Mouse (Mus musculus) retina, postnatal 1 day (tissue): ENCODE results near the gene Fgfr2.

Source experiments
- DNase-seq: peaks from one replicate; pipeline ENCODE4 v3.0.0-alpha.2; 2012

Gene Fgfr2

GRCm38 (mm10) chr7:132930850-132931559 is 192.1 kb downstream of the Fgfr2 start, which contains the start of gene Zranb1:
TSS of gene Zranb1 (plus strand) at chr7:132931142.
- peak; percentile 99 for DNase-seq

- DNase-seq, result no peak
Measured at GRCm38 (mm10) chr7:132930055-132930454, 193.1 kb downstream of the Fgfr2 start.

GRCm38 (mm10) chr7:132927201-132927600 is 195.9 kb downstream of the Fgfr2 start:
- DNase-seq, result no peak

DNA sequence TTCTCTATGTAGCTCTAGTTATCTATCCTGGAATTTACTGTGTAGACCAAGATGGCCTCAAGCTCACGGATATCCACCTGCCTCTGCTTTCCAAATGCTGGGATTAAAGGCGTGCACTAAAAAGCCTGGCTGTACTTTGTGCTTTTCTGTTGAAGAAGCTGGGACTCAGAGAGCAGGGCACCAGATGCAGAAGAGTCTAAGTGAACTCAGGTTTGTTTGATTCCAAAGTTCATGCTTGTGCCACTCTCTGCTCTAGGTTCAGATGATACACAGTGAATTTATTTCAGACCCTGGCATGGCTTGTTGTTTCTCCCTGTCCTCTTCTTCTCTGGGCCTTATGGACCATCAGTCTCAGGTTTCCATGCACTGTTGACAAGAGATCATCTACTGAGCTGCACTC is 197.9 kb downstream of the Fgfr2 start:
- DNase-seq, result no peak

- DNase-seq, result peak; percentile 92
Measured at GRCm38 (mm10) chr7:132921971-132922370, 201.2 kb downstream of the Fgfr2 start.

DNA sequence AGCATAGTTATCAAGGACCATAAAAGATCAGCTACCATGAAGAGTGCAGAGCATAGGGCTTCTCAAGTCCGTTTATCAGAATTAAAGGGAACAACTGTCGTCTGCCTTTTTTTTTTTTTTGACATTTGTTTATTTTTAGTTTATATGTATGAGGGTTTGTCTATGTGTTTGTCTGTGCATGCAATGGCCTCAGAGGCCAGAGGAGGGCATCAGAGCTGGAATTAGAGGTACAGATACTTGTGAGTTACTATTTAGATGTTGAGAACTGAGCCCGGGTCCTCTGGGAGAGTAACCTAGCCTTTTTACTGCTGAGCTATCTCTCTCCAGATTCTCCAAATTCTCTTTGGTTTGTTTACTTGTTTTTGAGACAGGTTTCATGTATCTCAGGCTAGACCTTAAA is 219.4 kb downstream of the Fgfr2 start:
- DNase-seq, result no peak

DNA sequence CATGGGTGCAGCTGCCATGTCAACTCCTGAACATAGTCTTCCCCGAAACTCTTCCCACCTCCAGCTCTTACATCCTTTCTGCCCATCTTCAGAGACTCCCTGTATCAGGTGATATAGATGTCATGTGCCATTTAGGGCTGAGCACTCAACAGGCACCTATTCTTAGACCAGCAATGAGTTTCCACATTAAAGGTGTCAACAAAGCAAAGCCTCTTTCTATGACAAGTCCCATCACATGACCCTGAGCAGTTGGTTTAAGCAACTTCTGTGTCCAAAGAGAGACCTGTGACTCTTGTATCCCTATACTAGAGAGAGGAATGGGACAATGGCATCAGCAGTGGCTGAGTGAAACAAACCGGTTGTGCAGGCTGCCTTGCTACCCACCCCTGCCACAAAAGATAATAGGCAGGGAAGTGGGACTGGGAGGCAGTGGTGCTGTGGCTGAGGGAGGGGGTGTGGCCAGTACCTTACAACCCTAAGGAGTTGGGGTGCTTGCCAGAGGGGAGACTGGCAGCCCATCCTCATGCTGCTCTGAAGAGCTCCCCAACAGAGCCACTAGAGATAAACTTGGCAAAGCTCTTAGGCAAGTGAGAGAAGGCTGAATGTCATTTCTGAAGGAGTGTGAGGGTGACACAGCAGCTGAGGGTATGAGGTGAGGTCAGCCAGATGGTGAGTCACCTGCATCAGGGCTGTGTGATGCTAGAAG is 222.2 kb downstream of the Fgfr2 start:
- DNase-seq, result no peak

DNA sequence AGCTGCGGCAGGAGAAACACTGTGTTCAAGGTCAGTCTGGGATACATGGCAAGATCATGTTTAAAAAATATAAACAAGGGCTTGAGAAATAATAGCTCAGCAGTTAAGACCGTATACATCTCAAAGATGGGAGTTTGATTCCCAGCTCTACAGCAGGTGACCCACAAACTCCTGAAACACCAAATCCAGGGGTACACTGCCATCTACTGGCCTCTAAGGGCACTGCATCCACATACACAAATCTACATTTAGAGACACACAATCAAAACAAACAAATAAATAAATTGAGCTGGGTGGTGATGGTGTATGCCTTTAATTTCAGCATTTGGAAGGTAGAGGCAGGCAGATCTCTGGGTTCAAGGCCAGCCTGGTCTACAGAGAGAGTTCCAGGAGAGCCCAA is 224.9 kb downstream of the Fgfr2 start:
- peak; percentile 31 for DNase-seq

GRCm38 (mm10) chr7:132897258-132897657 is 225.9 kb downstream of the Fgfr2 start:
- no peak for DNase-seq

- DNase-seq, result no peak
Measured at GRCm38 (mm10) chr7:132896206-132896815, 226.8 kb downstream of the Fgfr2 start.

DNA sequence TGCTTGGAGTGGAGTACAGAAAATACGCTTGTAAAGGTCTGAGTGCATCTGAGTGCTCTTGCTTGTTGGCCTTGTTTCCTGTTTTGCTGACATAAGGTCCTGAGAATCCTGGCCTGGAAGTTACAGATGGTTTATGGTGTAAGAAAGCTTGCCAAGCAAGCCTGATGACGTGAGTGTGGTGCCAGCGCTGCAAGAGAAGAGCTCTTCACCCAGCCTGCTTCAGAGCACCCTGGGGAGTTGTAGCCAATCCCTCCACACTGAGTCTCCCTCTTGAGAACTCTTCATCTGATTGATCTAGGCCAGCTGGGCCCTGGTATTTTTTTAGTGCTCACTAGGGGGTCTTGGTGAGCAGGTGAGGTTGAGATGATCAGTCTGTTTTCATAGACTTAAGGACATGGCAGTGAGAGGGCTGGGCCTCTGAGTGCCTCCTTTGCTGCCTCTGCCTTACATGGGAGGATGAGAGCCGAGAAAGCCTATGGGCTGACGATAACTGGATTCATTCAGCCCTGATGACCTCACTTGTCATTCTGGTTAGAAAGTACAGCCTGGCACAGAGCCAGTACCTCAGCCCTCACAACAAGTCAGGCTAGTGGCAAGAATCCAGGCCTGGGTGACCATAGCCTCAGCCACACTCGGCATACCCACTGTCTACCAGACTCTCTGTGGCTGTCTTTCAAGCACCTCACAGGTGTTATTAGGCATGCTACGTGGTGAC is 228.2 kb downstream of the Fgfr2 start:
- DNase-seq, result peak; percentile 54

- no peak for DNase-seq
Measured at GRCm38 (mm10) chr7:132893336-132893735, 229.8 kb downstream of the Fgfr2 start.

GRCm38 (mm10) chr7:132892806-132893205 is 230.3 kb downstream of the Fgfr2 start:
- no peak for DNase-seq

- DNase-seq, result no peak
Measured at GRCm38 (mm10) chr7:132892311-132892661, 230.9 kb downstream of the Fgfr2 start.

DNA sequence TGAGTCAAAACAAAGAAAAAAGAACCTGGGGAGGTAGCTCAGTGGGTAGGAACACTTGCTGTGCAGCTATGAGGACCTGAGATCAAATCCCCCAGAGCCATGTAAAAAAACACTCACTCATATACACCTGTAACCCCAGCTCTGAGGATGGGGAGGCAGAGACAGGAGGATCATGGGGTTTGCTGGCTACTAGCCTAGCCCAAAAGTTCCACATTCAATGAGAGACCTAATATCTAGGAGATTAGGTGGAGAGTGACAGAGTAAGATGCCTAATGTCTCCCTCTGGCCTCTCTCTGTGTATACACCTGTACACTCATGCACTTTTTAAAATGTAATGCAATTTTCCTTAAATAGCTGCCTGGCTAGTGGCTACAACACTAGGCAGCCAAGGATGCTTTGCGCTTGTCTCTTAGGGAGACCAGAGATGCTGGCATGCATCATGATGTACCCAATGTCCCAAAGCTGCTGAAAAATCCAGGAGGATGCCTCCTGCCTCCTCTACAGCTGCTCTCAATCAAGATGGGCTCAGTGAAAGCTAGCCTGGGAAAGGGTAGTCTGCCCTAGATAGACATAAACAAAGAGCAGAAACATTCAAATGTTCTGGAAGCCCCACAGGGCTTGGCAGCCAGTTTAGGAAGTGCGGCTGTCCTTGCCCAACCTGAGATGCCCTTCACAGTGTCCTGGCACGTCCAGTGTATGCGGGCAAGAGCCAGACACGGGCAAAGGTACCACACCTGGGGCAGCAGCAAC is 231.4 kb downstream of the Fgfr2 start:
- no peak for DNase-seq

DNA sequence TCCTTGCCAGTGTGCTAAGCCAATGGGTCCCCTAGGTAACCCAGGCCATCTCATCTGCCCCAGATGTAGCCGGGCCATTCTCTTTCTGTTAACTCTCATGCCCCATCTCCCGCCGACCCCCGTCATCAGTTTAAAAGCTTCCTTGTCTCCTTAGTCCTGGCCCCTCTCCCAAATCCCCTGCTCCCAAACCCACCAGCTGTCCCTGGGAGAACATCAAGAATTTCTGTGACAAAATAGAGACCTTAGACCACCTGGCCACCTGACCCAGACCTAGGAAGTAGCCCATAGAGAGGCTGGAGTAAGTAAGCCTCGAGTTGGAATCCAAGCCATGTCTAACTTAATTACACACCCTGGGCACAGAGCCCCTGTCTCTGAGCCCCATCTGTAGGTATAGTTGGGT is 232.9 kb downstream of the Fgfr2 start:
- DNase-seq, result no peak

DNA sequence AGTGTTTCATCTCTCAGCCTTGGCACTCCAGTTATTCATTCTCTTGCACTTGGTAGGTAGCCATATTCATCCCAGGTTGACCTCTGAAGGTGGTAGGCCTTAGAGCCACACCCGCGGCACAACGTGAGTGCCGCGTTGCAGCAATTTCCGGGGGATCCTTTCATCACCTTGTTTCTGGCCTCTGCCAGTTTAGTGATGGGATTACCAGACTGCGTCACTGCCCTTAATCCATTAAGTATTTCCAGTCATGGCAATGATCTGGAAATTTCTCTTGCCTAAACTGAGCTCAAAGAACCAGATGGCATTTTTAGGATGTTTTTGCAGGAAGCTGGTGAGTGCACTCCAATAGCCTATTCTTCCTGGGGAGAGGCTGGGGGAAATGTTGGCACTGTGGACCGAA is 233.5 kb downstream of the Fgfr2 start:
- no peak for DNase-seq

DNA sequence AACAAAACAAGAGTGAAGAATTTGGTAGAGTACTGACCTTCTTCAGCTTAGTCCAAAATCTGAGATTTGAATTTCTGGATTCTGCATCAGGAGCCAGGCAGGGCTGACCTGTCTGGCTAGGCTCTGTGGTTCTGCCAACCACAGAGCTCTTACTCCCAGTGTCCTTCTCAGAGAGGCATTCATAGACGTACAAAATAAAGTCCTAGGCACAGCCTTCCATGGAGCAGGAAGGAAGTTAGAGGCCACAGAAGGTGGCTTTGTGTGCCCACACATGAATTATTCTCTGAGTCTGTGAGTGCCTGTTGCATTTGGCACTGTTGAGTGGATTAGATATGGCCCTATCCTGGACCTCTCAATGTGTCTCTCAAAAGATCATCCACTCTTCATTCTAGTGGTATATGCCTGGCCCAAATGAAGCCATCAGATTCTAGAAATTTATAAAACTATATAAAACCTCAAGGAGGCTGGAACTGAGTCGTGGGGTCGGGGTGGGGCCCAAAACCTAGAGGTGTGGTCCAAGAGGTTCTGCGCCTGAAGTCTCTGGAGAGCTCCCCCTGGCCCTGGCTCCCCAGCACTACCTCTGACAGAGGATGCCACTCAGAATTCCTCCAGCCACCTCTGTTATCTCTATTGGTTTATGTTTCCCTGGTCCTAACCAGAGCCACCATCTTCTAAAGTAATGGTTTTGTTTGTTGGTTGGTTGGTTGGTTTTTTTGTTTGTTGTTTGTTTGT is 234.5 kb downstream of the Fgfr2 start:
- no peak for DNase-seq

- no peak for DNase-seq
Measured at GRCm38 (mm10) chr7:132888052-132888451, 235.1 kb downstream of the Fgfr2 start.

GRCm38 (mm10) chr7:132887019-132887804 is 235.9 kb downstream of the Fgfr2 start:
- DNase-seq, result no peak

DNA sequence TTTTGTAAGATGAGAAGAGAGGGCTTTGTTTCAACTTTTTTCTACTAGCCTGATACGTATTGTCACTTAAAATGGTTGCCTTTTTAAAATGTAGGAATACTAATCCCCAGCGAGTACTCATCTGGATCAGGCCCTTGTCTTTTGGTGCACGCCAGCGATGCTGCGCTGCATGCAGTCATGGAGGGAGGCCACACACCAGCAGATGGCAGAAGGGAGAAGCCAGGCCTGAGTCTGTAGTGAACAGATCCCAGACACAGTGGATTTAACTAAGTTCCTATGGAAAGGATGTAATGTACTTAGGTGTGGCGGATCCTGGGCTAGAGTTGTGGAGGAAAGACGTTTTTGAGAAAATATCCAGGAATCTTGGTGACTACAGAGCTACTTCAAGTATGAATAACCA is 239.1 kb downstream of the Fgfr2 start:
- no peak for DNase-seq
